Mouse (Mus musculus): ENCODE data around the gene Efcab7. TPM values are rescaled to one million over a fixed set of nuclear protein-coding genes. Genes with fewer than 3 reads are reported as not detected.

Efcab7 gene
- polyA plus RNA-seq (2012; rRNA removed; ENCODE audit: low replicate concordance), result 1.3 and 3.5 TPM in 2 replicates

DNA sequence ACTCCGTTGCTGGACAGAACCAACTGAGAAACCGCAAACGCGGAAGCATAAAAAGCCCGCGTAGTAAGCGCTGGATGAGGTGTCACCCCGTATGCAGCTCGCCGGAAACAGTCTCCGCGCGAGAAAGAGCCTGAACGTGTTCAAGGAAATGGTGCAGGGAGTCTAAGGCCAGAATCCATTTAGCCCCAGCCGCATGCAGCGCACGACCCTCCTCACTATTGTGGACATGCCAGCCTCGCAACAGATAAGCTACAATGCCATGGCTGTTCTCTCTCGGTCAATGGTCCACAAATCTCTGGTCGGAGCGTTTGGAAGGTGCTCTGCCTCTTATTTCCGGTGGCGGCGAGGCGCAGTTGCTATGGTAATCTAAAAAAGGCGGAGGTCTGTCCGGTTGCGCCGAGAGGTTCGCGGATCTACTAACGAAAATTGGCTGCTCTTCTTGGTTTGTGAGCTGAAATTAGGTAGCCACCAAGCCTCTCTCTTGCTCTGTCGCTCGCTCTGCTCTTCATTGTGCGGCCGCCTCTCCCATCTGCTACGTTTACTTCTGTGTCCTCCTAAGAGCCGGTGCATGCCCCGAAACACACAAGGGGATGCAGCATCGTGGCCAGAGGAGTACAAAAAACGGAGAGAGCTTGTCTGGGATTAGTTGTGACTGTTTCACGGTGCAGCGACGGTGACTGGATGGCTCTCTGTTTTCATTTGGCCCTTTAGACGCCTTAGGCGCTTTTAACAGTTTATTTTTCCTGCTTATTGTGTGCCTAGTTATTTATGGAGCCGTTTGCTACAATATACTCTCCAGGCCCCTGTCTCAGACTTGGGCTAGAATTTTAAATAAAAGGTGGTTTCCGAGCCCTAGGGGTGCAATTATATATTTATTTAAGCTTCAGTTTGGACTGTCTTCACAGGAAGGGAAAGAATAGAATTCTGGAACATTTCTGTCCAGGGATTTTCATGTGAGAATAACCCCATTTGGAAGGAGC is at the start of gene Efcab7:
Efcab7 (plus strand) TSS at position 105 of the 980 bp plus-strand sequence.

DNA sequence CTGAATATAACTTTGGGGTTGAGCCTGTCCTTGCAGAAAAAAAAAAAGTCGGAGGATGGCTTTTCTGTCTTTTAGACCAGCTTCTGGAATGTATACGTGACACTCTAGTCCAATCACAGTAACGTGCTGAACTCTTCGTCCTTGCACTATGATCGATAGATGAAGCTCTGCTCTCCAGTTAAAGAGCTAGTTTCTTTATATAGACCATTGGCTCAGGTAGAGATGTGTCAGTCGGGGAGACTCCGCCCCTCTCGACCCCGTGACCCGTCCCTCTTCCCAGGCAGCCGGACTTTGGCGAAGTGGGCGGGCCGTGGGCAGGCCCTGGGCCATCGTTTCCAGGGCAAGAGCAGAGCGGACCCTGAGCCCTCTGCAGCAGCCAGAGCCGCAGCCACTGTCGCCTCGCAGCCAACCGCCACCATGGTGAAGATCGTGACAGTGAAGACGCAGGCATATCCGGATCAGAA is 100.2 kb downstream of the Efcab7 start, which contains the start of gene Pgm1:
Pgm1 (plus strand) TSS at position 266 of the 464 bp plus-strand sequence.

DNA sequence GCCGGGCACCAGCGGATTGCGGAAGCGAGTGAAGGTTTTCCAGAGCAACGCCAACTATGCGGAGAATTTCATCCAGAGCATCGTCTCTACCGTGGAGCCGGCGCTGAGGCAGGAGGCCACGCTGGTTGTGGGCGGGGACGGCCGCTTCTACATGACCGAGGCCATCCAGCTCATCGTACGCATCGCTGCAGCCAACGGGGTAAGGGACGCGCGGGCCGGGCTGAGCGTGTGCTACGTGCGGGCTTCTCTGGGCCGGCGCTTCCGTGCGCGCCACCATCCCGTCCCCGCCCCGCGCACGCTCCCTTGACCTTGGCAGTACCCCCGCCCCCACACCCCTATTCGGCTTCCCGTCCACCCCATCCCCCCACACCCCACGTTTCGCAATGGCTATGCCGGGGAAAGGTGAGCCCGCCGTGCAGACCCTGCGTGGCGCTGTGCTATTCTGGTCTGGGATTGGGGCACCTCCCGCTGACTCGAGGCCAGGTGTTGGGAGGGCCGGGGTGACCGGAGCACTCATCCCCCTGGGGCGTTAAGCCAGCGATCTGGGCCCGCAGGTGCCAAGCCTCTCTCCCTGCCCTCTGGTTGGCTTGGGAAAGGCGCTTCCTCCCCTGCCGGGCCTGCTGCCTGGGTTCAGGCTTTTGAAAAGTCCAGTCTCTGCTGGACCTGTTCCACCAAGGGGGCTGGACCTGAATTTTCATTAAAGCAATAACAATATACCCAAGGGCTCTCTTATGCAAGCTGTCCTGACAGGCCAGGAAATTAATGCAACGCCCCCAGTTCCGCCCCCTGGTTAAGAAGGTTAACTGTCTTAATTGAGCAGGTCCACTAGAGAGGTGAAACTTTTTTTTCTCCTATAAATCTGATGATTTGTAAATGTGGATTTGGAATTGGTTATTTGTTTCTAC is 100.9 kb downstream of the Efcab7 start, which contains the start of gene Itgb3bp:
Itgb3bp (minus strand) TSS at position 201 of the 905 bp plus-strand sequence.

Other genes starting within 250 kb of the Efcab7 start
- 0.62 and 0.86 TPM in 2 replicates for gene Foxd3, start 172.9 kb upstream of the Efcab7 start, polyA plus RNA-seq (2012; rRNA removed; ENCODE audit: low replicate concordance)
- gene Alg6, start 113.5 kb upstream of the Efcab7 start, polyA plus RNA-seq (2012; rRNA removed; ENCODE audit: low replicate concordance), result 1.7 and 4.9 TPM in 2 replicates
- gene Pgm1, start 100.2 kb downstream of the Efcab7 start, polyA plus RNA-seq (2012; rRNA removed; ENCODE audit: low replicate concordance), result 105 and 240 TPM in 2 replicates
- 0.67 and 1.4 TPM in 2 replicates for gene Itgb3bp, start 100.6 kb downstream of the Efcab7 start, polyA plus RNA-seq (2012; rRNA removed; ENCODE audit: low replicate concordance)